Mouse (Mus musculus): ENCODE measurements around the gene Lim2.

Gene Lim2

DNA sequence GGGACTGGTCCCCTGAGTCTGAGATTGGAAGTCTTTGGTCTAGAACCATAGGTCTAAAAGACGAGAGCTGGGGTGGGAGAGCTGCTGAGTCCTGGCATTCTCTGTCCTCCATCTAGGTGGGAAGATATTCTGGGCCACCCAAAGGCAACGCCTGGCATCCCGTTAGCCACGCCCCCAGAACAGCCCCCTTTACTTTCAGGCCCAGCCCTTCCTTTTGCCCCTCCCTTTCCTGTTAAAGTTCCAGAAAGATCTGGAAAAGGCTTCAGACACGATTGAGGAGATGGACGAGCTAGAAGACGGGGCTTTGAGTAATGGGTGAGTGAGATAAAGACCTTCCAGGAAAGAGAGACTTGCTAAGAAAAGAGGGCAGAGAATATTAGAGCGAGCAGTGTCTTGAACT, at the start of gene Lim2:
Gene Lim2 (plus strand): TSS at position 265 of the 400 bp plus-strand sequence.
- no peak for DNase-seq (ENCODE audit: extremely low spot score, low spot score)

DNA sequence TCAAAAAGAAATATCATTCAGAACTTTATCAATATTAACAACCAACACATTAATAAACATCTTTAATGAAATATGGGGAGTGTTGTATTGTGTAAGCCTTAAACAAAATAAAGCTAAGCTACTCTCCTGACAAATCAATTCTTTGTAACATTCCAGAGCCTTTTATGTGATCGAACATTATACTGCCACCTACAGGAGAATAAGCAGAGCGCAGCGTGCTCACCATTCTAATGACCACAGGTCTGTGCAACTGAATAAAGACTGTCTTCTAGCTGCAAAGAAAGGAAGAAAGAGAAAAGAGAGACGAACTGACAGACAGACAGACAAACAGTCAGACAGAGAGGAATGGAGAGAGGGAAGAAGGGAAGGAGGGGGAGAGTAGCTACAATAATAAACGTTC, 49.2 kb upstream of the Lim2 start:
- DNase-seq (ENCODE audit: extremely low spot score, low spot score): peak; percentile 37

DNA sequence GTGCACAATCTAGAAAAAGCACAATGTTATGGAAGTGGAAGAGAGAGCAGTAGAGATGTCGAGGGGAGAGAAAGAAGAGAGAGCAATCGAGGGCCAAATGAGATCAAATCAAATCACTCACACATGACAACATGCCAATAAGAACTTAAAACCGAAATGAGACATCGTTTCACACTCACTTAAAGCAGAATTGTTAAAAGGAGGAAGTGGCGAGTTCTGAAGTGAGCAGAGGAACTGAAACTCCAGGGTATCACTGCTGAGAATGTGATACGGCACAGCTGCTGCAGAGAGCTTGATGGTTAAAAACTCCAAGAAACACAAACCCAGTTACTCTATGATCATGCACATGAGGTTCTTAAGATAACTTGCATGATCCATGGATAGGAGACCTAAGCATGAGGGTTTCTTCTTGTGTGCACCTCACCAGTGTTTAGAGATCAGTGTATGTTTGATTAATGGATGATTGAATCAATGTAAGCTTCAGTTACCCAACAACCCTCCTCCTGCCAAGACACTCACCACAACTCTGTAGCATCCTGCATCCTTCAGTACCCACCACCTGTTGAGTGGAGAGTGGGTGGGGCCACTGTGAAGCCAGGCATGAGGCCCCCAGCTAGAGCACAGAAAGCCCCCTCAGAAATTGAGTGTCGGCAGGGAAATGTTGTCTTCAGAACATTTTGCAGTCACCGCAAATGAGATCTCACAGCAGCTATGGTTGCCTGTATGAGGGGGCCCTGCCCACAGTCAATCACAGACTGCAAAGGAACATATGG, 34.9 kb upstream of the Lim2 start:
- DNase-seq (ENCODE audit: extremely low spot score, low spot score): no peak

DNA sequence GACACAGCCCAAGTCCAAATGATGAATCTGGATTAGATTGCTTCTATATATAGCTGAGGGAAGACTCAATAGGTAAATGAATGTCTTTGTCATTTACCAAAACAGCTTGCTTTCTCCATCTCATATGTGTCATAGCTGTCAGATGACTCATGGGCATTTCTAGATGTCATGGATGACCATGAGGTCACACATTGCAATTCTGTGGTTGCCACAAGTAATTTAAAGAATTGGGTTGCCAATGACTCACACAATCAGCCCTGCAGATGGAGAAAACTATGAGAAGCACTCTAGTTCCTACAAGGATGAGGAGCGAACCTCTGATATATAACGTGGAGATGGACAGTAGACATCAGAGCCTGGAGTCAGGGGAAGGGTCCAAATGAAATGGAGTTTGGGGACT, 28.0 kb upstream of the Lim2 start:
- DNase-seq (ENCODE audit: extremely low spot score, low spot score): no peak

DNA sequence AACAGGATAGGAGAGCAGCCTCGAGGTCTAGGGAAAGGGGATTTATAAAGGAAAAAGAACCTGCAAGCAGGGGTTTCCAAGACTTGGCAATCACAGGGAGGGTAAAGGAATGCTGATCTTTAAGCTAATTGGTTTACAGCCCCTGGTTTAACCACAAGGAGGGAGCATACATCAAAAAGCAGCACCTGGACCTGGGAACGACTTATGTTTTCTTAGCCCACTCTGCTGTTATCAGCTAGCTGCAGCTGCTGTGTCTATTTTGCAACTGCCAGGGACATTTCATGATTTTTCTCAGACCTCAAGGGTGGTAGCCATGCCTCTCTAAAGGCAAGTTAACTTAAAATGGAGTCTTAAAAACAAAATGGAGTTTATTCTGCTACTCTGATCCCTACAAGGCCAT, 24.8 kb upstream of the Lim2 start:
- DNase-seq (ENCODE audit: extremely low spot score, low spot score): no peak

DNA sequence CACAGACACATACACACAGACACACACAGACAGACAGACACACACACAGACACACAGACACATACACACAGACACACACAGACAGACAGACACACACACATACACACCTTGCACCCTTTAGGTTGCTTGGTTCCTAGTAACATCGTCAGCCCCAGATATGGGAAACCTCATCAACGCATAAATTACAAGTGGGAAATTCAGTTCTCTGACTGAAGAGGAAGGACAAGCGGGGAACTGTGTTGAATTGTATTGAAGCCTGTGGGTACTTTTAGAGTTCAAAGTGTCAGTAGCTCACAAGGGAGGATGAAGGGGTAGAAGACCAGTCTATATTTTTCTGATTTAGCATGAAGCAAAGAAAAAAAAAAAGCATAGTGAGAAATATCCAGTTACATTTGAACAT, 19.9 kb upstream of the Lim2 start:
- no peak for DNase-seq (ENCODE audit: extremely low spot score, low spot score)

DNA sequence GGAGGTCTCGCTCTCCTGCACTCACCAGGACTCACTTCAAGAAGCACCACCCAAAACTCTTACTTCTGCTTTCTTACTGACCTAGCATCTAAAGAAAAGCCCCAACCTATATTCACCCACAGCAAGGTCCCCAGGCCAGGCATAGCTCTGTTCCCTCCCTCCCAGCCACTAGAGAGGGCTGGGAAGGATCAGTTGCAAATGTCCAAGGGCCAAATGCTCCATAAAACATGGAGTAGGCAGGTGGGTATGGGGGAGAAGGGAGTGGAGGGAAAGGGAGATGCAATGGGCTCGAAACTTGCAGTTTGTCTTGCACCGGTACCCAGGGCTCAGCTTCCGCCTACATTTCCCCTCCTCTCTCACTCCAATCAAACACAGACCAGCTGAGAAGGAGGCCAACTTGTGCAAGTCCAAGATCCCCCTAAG, 19.3 kb upstream of the Lim2 start, which contains the start of gene Siglecg:
Gene Siglecg (plus strand): TSS at position 74 of the 423 bp plus-strand sequence.
- DNase-seq (ENCODE audit: extremely low spot score, low spot score): no peak

DNA sequence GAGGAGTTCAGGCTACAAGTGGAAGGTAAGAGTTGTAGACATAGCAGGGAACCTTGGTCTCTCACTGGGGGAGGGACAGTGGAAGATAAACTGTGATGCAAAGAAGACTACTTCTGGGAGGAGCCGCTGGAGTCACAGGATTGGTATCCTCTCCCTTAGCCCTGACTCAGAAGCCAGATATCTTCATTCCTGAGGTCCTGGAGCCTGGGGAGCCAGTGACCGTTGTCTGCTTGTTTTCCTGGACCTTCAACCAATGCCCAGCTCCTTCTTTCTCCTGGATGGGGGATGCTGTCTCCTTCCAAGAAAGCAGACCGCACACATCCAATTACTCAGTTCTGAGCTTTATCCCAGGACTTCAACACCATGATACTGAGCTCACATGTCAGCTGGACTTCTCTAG, 18.4 kb upstream of the Lim2 start:
- no peak for DNase-seq (ENCODE audit: extremely low spot score, low spot score)

DNA sequence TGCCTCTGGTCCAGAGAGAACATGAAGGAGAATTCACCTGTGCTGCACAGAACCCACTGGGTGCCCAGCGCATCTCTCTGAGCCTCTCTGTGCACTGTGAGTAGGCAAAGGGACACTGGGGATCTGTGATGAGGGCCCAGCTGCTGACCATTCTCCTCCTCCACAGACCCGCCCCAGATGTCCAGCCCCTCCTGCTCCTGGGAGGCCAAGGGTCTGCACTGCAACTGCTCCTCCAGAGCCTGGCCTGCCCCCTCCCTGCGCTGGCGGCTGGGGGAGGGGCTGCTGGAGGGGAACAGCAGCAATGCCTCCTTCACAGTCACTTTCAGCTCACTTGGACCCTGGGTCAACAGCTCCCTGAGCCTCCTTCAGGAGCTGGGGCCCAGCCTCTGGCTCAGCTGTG, 15.7 kb upstream of the Lim2 start:
- DNase-seq (ENCODE audit: extremely low spot score, low spot score): peak; percentile 19

DNA sequence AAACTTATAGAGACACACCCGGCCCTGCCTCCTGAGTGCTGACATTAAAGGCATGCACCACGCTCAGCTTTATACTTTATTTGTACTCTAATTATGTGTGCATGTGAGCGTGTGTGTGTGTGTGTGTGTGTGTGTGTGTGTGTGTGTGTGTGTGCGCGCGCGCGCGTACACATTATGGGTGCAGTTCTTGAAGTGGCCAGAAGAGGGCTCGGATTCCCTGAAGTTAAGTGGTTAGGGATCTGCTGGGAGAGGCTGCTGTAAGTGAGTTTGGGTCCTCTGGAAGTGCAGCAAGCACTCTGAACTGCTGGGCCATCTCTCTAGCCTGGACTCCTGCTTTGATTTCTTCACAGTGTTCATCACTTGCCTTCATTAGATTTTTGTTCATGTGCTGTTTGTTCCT, 10.2 kb upstream of the Lim2 start:
- no peak for DNase-seq (ENCODE audit: extremely low spot score, low spot score)

DNA sequence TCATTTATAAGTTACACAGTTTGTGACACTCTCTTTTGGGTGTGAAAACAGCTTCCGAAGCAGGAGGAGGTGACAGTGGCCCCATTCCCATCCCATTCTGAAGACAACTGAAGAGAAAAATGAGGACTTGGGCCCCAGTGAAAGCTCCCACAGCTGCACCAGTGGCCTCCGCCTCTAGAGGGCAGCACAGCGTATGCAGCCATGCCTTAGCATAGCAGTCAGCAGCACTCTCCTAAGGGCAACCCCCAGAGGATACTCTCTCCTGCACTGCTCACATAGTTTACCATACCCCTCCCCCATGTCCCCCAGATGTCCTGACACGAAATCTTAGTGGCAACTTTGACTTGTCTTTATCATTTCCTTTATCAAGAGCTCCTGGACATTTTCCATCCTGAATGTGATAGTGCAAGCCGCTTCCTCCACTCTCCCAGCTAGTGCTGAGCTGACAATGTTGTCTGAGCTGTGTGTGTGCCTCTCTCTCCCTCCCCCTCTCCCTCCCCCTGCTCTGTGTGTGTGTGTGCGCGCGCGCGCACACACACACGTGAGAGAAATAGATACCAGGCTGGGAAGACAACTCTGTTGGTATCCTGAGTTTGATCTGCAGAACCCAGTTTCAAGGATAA, 4.4 kb upstream of the Lim2 start:
- DNase-seq (ENCODE audit: extremely low spot score, low spot score): peak; percentile 82

DNA sequence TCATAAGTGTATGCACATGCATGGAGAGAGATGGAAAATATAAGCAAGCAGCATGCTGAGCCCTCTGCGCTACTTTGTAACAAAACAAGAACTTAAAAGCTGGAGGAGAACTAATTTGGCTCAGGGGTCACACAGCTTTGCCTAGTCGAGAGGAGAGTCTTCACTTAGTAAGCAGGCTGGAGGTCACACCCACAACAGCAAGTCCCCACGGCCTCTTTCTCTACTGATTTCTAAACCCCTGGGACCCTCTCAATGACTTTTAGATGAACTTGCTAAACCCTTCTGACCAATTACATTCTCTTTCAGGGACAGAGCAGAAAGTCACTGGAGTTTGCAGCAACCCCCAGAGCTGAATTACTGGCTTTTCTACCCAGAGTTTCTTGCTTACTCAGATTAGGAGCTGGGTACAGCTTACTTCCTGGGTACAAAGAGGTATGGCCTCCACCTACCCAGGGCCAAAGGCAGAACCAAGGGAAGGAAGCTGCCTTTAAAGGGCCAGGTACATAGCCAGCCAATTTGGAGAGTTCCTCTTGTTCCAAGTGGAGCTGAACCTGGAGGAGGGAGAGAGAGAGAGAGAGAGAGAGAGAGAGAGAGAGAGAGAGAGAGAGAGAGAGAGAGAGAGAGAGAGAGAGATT, 3.4 kb upstream of the Lim2 start:
- DNase-seq (ENCODE audit: extremely low spot score, low spot score): no peak

DNA sequence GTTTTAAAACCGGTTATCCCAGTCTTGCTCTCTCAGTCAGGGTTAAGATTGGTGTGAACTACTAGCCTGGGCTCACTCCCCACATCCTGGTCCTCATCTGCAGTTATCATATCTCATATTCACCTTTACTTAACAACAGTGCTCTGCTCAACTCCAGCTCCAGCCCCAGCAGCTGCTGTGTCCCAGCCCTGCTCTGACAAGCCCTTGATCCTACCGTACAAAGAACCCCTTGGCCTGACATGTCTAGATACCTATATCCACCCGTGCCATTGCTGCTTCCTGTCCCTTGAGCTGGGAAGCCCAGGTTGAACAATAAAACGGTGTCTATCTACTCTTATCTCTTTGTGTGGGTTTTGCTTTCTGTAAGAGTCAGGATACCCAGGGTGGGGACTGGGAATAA, 2.0 kb downstream of the Lim2 start:
- DNase-seq (ENCODE audit: extremely low spot score, low spot score): no peak

DNA sequence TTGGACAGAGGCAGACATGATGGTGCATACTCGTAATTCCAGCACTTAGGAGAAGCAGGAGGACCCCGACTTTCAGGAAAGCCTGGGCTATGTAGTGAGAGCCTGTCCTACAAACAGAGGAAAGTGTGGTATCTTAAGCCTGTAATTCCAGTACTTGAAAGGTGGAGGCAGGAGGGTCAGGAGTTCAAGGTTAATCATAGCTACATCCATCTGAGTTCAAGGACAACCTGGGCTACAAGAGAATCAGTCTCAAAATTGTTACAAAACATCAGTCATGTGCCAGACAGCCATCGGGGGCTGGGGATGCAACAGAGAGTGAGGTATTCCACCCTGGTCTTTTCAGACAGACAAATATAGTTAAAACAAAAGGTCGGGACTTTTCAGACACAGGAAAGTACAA, 5.4 kb downstream of the Lim2 start:
- no peak for DNase-seq (ENCODE audit: extremely low spot score, low spot score)

DNA sequence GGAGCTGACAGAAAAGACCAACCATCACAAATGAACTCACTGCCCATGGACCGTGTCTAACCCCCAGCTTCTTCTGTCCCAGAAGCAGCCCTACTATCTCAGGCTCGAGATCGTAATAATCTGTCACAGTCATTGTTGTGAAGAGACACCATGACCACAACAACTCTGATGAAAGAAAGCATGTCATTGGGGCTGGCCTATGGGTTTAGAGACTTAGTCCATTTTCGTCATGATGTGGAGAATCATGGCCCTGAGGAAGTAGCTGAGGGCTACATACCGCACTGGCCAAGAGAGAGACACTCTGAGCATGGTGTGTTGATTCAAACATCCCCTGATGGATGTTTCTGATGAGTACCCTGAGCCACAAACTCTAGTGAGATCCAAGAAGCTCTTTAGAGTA, 7.2 kb downstream of the Lim2 start:
- DNase-seq (ENCODE audit: extremely low spot score, low spot score): no peak

DNA sequence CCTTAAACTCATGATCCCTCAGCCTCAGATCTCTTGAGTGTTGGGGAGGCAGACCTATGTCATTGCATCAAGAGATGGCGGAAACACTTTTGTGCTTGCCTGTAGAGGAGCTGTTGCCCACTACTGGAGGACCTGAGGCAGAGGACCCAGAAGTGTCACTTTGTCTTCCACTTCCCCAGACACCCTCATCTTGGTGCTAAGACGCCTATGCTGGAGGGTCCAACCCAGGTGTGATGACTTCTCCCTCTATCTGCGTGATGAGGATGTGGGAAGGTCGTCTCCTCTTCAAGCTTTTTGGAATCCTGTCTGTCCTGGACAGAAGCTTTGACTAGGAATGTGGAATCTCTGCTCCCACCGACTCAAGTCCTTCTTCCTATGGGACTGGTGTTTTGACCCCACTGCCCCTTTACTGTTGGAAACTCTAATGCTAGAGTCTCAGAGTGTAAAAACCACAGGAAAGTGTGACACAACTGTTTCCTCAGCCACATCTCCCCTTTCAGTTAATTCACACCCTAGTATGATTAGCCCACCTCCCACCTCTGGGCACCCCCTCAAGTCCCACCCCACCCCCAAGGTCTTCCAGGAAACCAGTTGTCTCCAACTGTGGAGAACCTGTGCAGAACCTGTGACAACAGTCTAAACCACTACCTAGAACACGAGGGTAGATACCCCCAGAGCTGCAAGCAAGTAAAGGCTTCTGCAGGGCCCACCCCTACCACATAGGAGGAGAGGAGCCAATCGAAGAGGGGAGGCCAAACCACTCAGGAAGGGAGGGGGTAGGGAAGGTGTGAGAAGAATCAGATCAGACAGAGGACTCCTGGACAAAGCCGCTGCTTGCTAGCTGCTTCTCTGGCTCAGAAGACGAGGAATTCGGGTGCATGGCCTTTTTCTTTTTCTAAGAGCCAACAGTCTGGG, 9.1 kb downstream of the Lim2 start, which contains the start of gene Nkg7:
Gene Nkg7 (plus strand): TSS at position 733 of the 915 bp plus-strand sequence.
- DNase-seq (ENCODE audit: extremely low spot score, low spot score): no peak

DNA sequence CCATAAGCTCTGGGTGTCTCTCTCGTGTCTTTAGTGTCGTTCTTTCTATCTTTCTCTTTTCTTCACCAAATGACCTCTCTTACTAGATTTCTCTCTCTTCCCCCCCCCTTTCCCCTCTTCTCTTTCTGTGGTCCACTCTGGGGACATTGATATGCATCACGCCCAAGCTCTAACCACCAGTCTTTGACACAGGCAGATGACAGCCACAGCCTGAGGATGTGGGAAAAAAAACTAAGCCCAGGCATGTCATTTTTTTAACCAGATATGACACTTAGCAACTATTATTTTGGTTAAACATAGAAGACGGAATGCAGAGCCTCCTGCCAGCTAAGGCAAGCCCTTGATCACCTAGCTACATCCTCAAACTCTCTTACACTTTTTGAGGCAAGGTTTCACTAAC, 11.1 kb downstream of the Lim2 start:
- no peak for DNase-seq (ENCODE audit: extremely low spot score, low spot score)

DNA sequence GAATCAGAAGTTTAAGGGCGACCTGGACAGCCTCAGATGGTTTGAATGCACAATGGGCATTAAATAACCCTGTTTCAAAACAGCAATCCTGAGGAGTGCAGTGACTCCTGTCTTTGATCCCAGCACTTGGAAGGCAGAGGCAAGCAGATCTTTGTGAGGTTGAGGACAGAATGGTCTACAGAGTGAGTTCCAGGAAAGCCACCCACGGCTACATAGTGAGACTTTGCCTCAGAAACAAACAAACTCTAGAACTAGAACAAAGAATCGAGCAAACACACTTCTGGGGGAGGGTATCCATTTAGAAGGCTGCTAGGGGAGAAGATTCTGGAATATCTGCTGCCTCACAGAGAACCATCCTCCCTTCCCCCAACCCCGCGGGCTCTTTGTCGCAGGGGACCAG, 13.0 kb downstream of the Lim2 start, which contains the start of gene Cldnd2:
Gene Cldnd2 (plus strand): TSS at position 301 of the 400 bp plus-strand sequence.
- DNase-seq (ENCODE audit: extremely low spot score, low spot score): no peak

DNA sequence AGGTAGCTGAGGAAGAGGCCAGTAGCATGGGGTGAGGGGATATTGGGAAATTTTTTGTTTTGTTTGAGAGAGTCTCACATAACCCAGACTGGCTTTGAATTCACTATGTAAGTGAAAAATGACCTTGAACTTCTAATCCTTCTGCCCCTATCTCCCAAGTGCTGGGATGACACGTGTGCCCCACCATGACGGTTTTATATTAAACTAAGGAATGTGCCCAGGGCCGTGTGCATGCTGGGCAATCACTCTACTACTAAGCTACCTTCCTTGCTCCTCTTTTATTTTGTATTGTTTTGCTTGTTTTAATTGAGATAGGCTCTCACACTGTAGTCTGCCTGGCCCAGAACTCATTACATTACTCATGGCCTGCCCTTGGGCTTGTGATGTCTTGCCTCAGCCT, 13.6 kb downstream of the Lim2 start:
- DNase-seq (ENCODE audit: extremely low spot score, low spot score): no peak

DNA sequence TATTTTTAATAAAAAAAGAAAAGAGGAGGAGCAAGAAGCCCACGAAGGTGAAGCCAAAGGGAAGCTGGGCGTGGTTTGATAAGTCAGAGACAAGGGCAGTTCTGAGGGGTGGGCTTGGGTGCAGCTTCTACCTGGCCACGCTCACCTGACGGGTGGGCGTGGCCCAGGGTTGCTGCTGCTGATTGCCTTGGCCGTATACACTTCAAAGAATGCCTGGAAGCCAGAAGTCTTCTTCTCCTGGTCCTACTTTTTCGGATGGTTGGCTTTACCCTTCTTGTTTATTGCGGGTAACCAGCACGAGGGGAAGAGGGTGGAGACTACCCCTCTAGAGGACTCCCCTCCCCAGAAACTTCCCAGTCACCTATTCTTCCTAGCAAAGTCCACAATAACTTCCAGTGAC, 15.2 kb downstream of the Lim2 start:
- DNase-seq (ENCODE audit: extremely low spot score, low spot score): no peak

DNA sequence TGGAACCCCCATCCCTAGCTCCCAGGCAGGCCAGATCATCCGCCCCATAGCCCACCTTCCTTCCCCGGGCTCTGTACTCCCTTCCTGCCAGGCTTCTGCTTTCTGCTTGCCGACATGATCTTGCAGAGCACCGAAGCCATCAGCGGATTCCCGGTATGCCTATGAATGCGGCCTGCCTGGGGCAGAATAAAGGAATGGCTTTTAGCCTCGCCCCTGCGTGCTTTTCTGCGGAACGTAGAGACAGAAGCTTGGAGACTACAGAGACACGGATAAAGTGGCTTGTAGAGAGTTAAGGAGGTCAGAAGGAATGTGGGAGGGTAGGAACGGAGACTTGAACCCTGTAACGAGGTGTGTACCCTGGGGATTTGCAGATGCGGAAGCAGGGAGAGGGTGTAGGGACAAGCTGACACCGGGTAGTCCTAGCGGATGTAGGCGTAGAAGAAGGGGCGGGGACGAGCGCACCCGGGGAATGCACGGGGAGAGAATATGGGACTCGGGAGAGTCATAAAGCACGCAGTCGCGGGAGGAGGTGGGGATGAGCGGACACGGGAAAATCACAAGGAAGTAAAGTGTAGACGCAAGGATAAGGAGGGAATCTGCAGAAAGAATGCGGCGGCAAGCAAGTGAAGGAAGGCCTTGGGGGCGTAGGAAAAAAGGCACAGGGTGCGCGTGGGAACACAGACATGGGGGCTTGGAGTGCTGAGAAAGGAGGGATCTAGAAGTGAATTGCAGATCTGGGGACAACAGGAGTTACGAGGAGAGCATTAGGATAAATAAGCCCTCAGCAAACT, 15.9 kb downstream of the Lim2 start:
- DNase-seq (ENCODE audit: extremely low spot score, low spot score): peak; percentile 75
